Mouse (Mus musculus) natural killer cell, adult 2 months (primary cell): Measurements from ENCODE around the gene Pigf.
"Not testable (repeated sequence)": the region's sequence is repeated elsewhere in the genome, so short reads cannot be mapped to it uniquely, and the experiment has no call there.

Experiments
- DNase-seq, 2 experiments: peaks; one replicate each; pipeline ENCODE4 v3.0.0; 2022; ENCODE audit warnings: low spot score in 2 of 2

Gene Pigf

DNA sequence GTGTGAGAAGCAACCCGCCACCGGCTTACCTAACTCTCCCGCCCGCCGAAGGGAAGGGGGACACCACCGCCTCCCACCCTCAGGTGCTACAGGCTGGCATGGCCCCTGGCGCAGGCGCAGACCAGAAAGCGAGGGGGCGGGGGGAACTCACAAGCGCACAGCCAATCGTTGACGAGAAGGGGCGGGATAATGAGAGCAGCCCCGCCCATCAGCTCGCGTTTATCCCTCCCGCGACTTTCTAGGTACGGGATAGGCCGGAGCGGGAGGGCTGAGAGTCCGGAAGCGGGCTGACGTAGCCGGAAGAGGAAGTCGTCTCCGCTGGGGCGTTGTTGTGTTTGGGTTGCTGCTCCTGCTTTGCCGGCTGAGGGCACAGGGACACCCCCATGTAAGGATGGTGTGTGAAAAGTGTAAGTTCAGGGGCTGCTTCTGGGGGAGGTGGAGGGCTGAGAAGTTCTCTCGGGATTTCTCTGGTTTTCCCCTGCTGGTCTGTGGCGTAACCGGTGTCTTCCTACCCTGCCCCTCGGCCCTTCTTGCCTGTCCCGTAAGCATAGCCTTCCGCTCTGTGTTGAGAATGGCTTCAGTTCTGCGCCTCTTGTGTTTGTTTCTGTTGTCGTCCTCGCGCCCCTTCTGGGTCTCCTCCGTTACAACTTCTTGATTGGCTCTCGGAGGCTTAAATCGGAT lies at the start of gene Pigf, which contains the start of gene Cript:
TSS of gene Pigf (minus strand) at position 138 of the 681 bp plus-strand sequence.
TSS of gene Cript (plus strand) at position 282 of the 681 bp plus-strand sequence.
- DNase-seq: peak; percentile 98 to 99

DNA sequence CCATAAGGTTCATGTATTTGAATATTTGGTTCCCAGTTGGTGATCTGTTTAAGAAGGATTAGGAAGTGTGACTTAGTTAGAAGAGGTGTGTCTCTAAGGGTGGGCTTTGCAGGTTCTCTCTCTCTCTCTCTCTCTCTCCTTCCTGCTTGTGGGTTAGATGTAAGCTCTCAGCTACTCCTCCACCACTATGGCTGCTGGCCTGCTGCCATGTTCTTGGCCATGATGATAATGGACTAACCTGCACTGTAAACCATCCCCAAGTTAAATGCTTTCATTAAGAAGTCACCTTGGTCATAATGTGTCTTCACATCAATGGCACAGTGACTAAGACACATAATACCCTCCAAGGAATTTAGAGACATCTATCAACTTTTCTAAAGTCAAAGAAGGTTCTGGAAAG lies 48.3 kb upstream of the Pigf start:
- no peak for DNase-seq

DNA sequence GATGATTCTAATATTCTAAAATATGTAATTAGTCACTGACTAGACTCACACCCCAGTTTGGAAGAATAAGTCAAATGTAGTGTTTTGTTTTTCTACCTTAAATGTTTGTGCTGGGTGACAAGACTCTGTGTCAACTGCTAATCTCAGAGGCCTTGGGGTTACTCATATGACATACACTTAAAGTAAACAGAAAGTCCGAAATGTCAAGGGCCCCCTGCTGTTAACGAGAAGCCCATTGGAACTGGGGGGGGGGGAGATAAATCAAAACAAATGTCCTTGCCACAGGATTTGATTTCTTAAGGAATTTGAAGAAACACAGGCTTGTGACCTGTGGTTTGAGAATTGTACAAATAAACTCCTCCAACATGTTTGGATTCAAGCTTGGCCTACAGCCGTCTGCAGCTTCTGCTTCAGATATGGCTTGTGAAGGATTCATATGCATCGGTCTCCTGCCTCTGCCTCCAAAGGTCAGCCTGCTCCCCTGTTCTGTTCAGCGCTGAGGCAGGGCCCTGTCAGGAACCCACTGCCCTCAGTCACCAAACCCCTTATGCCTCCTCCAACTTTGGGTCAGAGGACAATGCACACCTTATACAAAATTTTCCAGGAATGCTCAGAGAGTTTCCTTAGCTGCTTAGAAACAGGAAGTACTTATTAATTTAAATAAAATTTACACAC lies 47.7 kb upstream of the Pigf start:
- no peak for DNase-seq

DNA sequence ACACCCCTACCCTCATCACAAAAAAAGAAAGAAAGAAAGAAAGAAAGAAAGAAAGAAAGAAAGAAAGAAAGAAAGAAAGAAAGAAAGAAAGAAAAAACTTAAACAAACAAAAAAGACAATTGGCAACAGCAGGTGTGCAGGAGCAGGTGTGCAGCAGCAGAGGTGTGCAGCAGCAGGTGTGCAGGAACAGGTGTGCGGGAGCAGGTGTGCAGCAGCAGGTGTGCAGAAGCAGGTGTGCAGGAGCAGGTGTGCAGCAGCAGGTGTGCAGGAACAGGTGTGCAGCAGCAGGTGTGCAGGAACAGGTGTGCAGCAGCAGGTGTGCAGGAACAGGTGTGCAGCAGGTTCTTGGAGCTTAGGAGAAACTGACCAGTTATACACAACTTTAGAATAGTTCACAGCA lies 47.0 kb upstream of the Pigf start:
- not testable (repeated sequence) for DNase-seq

DNA sequence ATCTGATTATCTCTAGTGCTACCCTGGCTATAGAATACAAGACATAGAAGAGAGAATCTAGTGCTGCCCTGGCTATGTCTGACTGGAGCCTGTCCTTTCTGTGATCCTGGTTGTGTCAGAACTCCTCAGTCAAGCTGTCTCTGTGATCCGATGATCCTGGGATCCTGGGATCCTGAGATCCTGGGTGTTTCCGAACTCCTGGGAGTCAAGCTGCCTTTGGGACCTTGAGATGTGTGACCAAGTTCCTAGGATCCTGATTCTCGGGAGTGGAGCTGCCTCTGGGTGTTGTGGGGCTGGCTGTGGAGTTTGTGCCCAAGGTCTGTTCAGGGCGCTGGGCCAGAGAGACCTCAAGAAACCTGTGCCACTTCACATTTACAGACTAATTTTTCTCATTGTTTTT lies 43.8 kb upstream of the Pigf start:
- DNase-seq: no peak

DNA sequence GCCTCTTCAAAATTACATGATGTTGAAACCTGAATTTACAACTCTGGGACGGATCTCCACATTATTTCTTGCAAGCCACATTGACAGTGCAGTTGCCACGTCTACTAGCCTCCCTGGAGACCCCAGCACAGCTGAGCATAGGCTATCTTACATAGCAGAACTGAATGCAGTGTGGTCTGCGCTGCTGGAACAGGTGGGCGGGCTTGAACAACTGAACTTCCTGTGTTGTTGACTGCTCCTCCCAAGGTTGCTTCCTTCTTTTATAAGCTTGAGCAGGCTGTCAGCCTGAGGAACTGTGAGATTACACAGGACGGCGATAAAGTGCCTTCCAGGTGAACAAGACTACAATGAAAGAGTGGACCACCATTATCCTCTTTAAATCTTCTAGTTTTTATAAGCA lies 38.8 kb upstream of the Pigf start:
- DNase-seq: peak in 1 of 2 experiments; percentile 18

DNA sequence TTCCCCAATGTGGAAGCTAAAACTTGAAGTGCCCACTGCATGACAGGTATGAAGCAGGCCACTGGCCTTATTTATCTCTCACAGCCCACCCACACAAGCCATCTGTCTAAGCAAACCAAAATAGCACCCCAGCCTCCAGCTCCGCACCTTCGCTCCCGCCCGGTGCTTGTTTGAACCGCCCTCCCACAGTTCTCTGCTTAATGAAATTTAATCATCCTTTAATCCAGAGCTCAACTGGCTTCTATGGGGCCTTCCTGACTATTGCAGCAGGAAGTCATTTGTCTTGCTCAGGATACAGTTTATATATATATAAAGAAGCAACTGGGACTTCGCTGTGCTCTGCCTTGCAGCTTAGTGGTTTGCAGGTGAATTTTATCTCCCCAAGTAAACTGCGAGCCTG lies 38.3 kb upstream of the Pigf start:
- no peak for DNase-seq

DNA sequence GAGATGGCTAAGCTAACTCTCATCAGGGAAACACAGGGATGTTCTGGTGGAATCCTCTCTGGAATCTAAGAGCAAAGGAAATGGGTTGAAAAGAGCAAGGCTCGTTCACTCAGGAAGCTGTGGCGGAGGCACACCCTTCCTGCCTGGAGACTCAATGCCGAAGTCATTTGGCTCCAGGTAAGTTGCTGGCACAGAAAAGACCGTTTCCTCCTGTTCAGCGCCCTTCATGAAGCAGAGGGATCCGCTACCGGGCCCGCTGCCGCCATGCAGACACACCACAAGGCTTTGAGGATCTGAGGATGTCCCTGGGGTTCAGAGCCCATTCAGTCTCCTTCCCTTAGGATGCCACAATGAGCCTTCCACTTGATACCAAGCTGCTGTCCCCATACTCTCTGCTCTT lies 37.4 kb upstream of the Pigf start:
- DNase-seq: no peak

DNA sequence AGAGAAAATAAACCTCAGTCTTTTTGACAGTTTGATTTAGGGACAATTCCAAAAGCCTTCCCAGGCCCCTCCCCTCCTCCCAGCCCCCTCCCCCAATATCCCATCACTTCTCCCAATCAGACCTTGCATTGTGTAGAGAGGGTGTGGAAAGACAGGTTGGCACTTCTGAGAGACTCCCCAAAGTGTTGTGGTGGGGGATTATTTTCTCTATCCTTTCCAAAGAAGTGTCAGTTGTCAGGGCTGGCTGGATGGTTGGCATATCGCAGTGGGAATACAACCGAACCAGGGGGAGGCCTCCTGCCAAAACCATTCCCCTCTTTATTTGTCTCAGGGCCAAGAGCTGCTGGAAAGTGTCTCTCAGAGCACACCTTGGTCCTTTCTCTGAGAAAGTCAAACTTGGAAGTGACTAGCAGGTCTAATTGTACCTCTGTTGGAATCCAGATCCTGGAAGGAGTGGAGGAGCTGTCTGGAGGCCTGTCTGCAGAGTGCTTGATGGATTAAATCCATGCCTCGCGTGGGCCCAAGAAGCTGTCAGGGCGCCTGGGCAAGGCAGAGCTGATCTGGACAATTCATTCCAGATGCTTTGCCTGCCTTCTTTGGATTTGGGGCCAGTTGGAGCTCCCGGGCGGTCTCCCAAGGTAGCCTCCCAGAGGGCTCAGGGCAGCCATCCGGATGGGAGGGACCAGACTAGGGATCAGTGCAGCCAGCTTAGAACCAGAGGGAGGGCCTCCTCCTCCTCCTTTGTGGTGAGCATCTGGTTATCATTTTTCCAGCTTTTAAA lies 32.5 kb upstream of the Pigf start:
- DNase-seq: no peak

DNA sequence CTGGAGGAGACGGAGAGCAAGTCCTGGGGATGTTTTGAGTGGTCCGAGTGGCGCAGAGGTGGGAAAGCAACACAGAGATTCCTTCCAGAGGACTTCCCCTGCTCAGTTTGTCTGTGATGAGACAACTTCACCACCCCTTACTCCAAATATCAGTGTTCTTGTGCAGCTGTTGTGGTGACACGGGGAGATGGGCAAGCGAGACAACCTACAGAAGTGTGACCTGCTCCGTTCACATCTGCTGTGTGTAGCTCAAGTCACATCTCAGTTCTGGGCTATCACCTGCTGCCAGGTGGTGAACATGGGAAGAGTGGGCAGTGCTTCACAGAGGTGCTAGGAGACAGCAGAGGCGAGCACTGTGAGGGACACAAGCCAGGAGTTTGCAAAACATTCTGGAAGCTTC lies 31.6 kb upstream of the Pigf start:
- DNase-seq: no peak

DNA sequence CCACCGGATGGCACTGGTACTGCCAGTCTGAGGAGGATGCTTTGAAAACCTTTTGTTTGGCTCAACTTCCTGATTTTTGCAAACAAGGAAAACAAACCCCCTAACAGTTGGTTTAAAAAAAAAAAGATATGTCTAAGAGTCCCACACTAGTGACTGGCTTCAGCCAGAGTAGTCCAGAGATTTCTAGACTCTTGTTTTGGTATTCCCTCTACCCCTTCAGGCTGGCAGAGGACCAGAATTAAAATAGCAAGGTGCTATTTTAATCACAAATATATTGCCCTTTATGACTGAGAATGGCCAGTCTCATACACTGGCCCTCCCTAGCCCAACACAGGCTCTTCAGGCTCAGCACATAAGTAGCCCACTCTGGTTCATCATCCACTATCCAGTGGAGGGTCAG lies 30.5 kb upstream of the Pigf start:
- DNase-seq: no peak

DNA sequence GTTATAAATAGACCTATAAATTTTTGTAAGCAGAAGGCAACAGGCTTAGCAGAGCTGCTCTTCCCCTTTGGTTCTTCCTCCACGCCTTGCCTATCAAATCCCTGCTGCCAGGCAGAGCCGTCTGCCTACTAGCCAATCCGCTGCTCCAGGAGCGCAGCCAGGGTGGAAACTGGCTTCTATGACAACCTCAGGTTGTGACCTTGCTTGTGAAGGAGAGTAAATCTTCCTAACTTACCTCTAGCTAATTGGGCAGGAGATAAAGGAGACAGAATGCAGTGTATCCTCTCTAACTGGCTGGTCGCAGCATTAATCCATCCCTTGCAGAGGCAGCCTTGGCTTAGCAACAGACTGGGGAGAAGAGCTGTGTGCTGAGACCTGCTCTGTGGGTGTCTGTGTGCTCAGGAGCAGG lies 29.8 kb upstream of the Pigf start:
- DNase-seq: no peak

DNA sequence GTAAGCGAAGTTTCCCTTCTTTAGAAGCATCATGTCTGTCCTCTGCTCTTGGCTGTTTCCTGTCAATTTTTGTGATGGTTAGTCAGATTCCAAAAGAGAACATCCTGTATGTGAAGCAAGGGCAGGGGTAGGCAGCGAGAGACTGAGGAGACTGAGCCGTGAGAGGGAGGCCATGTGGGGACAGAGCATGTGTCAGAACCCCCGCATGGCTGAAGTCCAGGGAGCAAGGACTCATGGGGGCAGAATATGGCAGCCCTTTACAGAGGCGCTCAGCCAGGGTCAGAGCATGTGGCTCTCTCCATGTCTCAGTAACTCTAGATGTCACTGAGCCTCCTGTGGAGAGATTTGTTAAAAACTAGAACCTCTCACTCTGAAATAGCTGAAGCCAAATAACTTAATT lies 28.7 kb upstream of the Pigf start:
- no peak for DNase-seq

DNA sequence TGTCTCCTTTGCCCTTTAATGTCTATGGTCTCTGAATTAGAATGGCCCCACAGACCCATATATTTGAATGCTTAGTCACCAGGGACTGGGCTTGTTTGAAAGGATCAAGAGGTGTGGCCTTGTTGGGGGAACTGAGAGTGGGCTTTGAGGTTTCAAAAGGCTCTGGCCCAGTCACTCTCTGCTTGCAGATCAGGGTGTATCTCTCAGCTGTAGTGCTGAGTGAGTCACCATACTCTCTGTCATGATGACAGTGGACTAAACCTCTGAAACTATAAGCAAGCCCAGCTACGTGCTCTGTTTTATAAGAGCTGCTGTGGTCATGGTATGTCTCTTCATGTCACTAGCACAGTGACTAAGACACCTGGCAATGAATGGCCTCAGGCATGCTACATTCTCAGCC lies 27.2 kb upstream of the Pigf start:
- no peak for DNase-seq

DNA sequence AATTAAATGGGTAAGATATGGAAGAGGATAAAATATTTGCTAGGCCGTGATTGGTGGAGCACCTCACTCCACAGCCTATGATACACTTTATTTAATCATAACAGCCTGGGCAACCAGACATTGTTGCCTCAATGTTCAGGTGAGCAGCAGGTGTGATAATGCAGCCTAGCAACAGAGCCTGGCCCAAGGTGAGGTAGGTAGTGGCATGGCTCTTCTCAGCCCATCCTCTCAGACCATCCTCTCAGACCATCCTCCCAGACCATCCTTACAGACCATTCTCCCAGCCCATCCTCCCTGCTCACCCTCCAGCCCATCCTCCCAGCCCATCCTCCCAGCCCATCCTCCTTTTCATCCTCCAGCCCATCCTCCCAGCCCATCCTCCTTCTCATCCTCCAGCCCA lies 26.4 kb upstream of the Pigf start:
- DNase-seq: no peak

DNA sequence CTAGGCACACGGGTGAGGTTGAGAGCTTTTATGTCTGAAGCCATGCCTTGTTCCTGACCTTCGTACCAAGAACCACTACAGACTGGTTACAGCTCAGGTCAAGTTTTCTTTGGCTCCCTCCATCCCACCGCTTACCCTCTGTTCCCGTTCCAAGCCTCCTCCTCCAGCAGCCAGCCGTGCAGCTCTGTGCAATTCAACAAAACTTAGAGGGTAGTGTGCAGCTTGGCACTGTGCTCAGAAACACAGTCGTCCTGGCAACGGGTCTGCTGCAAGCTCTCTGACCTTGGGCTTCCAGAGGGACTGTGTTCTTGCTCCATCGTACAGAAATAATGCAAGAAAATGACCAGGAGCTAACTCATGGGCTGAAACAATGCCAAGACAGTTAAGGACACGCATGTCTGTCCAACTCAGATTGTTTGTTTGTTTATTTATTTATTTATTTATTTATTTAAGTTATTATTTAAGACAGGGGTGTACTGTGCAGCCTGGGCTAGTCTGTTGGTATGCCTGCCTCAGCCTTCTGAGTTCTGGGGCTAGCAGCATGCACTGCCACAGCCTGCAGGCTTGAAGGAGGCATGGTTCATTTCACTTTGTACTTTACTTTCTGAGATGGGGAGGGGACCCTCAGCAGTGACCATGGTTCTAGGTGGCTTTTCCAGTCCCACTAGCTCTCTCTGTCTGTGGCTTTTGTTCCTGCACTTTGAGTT lies 25.4 kb upstream of the Pigf start:
- DNase-seq: no peak

DNA sequence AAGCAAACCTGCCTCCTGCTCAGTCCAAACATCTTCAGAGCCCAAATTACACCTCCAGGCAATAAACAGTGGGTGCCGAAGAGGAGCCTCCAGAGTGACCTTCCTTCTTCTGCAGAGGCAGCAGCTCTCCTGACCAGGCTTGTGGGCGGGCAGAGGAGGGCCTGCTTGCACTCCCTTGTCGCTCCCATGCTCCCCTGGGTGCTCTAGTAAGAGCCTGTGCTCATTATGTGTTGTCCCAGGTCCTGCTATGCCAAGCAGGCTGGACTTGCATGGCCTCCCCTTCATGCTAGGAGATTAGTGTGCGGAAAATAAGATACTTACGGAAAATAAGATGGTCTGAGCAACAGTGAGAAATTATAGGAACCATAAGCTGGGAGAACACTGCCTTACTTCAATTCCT lies 24.5 kb upstream of the Pigf start:
- no peak for DNase-seq

DNA sequence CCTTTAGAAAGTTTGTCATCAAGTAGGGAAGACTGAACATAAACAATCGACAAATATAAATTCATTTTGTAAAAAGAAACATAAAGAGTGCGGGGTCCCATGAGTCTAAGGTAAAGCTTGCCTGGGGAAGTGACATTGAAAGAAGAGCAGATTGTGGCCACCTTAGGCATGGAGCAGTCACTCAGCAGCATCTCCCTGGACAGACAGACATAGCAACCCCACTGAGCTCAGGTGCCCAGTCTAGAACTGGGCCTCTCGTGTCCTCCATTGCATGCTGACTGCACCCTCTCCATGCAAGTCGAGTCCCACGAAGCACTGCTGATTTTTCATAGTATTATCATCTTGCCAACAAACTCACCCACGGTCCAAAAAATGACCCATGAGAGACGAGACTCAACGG lies 19.6 kb upstream of the Pigf start:
- DNase-seq: no peak

DNA sequence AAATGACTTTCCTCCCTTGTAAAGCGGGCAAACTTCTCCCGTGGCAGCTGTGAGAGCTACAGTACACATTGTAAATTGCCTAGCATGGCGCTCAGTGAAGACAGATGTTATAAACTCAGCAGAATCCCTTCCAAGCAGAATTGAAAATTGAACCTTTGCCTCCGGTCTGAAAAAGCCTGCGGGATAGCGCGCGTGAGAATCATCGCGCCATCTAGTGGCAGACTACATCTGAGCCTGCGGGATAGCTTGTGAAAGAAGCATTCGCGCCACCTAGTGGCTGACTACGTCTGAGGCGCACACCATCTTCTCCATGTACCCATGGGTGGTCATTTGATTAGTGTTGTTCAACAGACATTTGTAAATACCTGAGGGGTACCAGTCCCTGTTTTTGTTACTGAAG lies 19.2 kb upstream of the Pigf start:
- peak; percentile 77 to 88 for DNase-seq

DNA sequence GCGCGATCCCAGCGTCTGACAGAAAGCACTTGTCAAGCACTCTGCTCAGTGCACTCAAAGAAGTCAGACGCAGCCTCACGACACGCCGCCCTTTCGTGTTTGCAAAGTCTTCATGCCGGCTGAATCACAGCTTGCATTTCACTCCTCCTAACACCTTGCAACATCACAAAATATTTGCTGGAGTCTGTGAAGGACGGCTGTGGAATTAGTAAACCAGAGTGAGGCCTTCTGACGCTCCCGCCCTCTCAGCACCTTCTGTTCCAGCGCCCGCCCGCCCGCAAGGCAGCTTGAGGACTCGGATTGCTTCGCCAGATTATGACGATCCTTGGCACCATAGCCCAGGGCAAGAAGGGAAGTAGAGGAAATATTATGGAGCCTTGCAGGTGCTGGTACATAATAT lies 16.5 kb upstream of the Pigf start:
- no peak for DNase-seq

DNA sequence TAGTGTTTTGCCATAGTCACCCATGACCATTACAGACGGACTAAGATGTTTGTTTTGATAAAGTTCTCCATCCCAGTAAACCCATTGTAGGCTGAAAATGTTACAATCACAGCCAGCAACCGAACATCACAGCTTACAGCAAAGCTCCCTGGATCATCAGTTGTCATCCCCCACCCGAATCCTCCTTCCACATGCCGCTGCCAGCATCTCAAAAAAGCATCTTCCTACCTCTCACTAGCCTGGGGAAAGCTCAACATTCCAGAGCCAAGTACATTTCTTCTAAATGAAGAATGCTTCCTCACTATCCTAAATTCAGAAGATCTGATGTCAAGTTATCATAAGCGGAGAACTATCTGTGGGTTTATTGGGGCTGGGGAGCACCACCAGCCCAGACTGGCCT lies 13.3 kb upstream of the Pigf start:
- DNase-seq: no peak
